Mouse (Mus musculus) liver, embryonic 14.5 days (tissue): ENCODE results near the gene Cyth4. TPM values are rescaled to one million over a fixed set of nuclear protein-coding genes. Genes with fewer than 3 reads are reported as not detected.

Experiments
- ATAC-seq: fragments of 200-750 bp; cut with Nextera tagmentation; 2 replicates; pipeline ENCODE4 v1.8.0; 2017; ENCODE audit warnings: moderate number of reproducible peaks, mild to moderate bottlenecking, moderate library complexity; ENCODE audit not compliant: insufficient read depth
- DNase-seq, 3 experiments: peaks; one replicate each; pipeline ENCODE4 v3.0.0-alpha.2; 2012 to 2013; ENCODE audit warnings: low read depth in 3 of 3, low spot score in 3 of 3
- H3K27ac ChIP-seq: fragments of 300-500 bp; sonication (generic); 2 replicates; pipeline ENCODE4 v1.5.1; 2014; ENCODE audit warnings: moderate library complexity, mild to moderate bottlenecking, control low read depth, inconsistent platforms
- H3K27me3 ChIP-seq: fragments of 300-500 bp; sonication (generic); 2 replicates; pipeline ENCODE4 v1.6.1; 2014; ENCODE audit warnings: mild to moderate bottlenecking, low read length, moderate library complexity; ENCODE audit not compliant: control insufficient read depth, insufficient read depth
- H3K36me3 ChIP-seq: fragments of 300-500 bp; sonication (generic); replicated peaks from 2 replicates; pipeline ENCODE4 v1.6.1; 2014; ENCODE audit warnings: low read depth; ENCODE audit not compliant: control insufficient read depth, insufficient read depth
- H3K4me1 ChIP-seq, 2 experiments: fragments of 200-500 bp in 1 of 2; fragments of 300-500 bp in 1 of 2; sonication (generic) in 1 of 2; replicated peaks; 2 replicates each; pipeline ENCODE4 v1.6.1; 2012 to 2014; ENCODE audit warnings: antibody characterized with exemption in 1 of 2, inconsistent platforms in 1 of 2, low read length in 1 of 2; ENCODE audit not compliant: control insufficient read depth in 2 of 2, insufficient read depth in 2 of 2
- H3K4me2 ChIP-seq: fragments of 300-500 bp; sonication (generic); 2 replicates; pipeline ENCODE4 v1.6.1; 2014; ENCODE audit warnings: low read depth, mild to moderate bottlenecking, control low read depth, moderate library complexity
- H3K4me3 ChIP-seq, 2 experiments: fragments of 200-500 bp in 1 of 2; fragments of 300-500 bp in 1 of 2; sonication (generic) in 1 of 2; 2 replicates each; pipeline ENCODE4 v1.5.1; 2012 to 2014; ENCODE audit warnings: low read depth in 2 of 2, low read length in 2 of 2, mild to moderate bottlenecking in 2 of 2, control low read depth in 1 of 2, inconsistent platforms in 1 of 2, moderate library complexity in 1 of 2; ENCODE audit not compliant: insufficient read depth in 1 of 2
- H3K9ac ChIP-seq: fragments of 300-500 bp; sonication (generic); replicated peaks from 2 replicates; pipeline ENCODE4 v1.6.1; 2014; ENCODE audit warnings: mild to moderate bottlenecking, control low read depth, moderate library complexity
- H3K9me3 ChIP-seq: fragments of 300-500 bp; sonication (generic); 2 replicates; pipeline ENCODE4 v1.6.1; 2016; ENCODE audit warnings: low read length, mixed read lengths; ENCODE audit not compliant: control insufficient read depth
- CTCF ChIP-seq: IDR thresholded peaks from 2 replicates; pipeline ENCODE4 v1.5.1; 2016; ENCODE audit warnings: antibody characterized with exemption, low read depth, control low read depth
- EP300 ChIP-seq: IDR thresholded peaks from 2 replicates; pipeline ENCODE4 v1.6.1; 2016; ENCODE audit warnings: antibody characterized with exemption, low read depth
- WGBS: fragments of 180-500 bp; shearing (Covaris S2); extraction: QIAGEN DNeasy Blood & Tissue Kit; methylation state at CpG from one replicate; pipeline ENCODE4 v1.1.7; 2014; ENCODE audit not compliant: insufficient replicate concordance; 5-methylcytosine and 5-hydroxymethylcytosine counted together
- polyA plus RNA-seq, 2 experiments: library from polyadenylated mRNA; depleted of rRNA in 1 of 2; stranded (reverse) in 1 of 2; unstranded in 1 of 2; fragments of >200 nt; fragmentation: Nextera tagmentation in 1 of 2; extraction: Ambion mirVana in 1 of 2; gene quantifications; 2 replicates each; pipeline versions ENCODE4 v1.2.1 to v1.2.3; 2012 to 2014

Cyth4 gene
- polyA plus RNA-seq, 2 experiments: 4.3 to 7.6 TPM

GRCm38 (mm10) chr15:78591680-78592451 lies 5.0 kb upstream of the Cyth4 start:
- TF ChIP-seq EP300: no peak
- TF ChIP-seq CTCF: no peak
- Histone ChIP-seq H3K27ac (no peak overlapping the region), H3K27me3 (no peaks in the 10 kb centered on the region), H3K9ac (no peak overlapping the region), H3K4me3 (no peak overlapping the region), H3K9me3 (no peaks in the 10 kb centered on the region), H3K36me3 (no peaks in the 10 kb centered on the region), H3K4me1 (peaks cover 0 to 12% of the 10 kb centered on the region in 2 experiments; a peak in 2 of 4 replicates), H3K4me2 (no peak overlapping the region)
- DNase-seq (peak in 1 of 3 experiments; percentile 40), ATAC-seq (no peak)
- WGBS: 41% methylated on average over 15 of the region's 15 CpGs

DNA sequence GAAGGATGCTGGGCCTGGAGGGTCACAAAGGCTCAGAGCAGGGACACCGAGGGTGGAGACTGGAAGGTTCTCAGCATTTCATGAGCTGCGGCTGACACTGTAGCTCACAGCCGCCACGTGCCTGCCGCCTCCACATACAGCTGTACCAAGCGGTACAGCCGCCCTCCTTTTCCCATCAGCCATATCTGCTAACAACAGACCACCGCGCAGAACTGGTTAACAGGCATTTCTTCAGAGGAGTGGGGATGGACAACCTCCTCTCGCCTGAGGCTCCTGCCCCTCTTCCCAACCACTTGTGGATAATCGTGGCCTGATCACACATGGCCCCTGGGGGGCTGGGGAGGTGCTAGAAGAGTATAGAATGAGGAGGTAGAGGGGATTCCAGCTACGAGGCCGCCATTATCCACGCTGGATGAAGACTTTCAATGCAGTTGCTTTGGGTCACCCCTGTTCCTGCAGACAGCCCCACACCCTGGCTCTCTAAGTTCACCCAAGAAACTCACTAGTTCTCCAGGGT lies 4.3 kb upstream of the Cyth4 start:
- 64% methylated on average over 14 of the region's 14 CpGs for WGBS

DNA sequence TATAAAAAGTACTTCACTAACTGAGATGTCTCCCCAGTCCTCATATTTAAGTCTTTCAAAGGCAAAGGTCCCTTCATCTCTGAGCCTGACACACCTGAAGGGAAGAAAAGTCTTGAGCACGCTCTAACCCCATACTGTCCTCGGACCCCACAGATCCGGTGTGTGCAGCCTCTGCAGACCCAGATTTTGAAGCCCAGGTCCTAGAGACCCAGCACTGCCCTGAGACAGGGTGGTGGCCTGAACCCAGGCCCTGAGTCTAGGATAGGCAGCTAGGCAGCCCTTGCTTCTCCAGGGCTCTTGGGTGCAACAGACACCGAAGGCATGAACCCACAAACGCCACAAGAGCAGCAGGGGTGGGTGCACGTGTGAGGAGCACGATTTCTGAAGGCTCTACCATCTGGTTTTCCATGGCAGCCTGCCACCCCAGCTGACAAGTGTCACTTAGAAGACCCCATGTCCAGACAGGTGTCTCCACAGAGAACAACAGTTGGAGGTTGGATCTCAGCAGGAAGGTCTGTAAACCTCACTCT lies 2.9 kb upstream of the Cyth4 start:
- DNase-seq (no peak), ATAC-seq (no peak)
- no peaks in the 10 kb centered on the region for H3K36me3 ChIP-seq
- 60% methylated on average over 7 of the region's 7 CpGs for WGBS
- H3K4me2 ChIP-seq: no peak overlapping the region
- H3K9me3 ChIP-seq: no peaks in the 10 kb centered on the region
- H3K9ac ChIP-seq: no peak overlapping the region
- H3K4me1 ChIP-seq: peaks cover 0 to 6% of the 10 kb centered on the region in 2 experiments; a peak in 2 of 4 replicates
- H3K4me3 ChIP-seq: no peak overlapping the region
- H3K27ac ChIP-seq: no peak overlapping the region
- no peak for TF ChIP-seq CTCF
- no peak for TF ChIP-seq EP300
- H3K27me3 ChIP-seq: no peaks in the 10 kb centered on the region

More for the DNA sequence above, 4.3 kb upstream of the Cyth4 start:
- H3K4me3 ChIP-seq: no peak overlapping the region
- H3K9me3 ChIP-seq: no peaks in the 10 kb centered on the region
- DNase-seq: no peak
- TF ChIP-seq CTCF (no peak), EP300 (no peak)
- H3K27me3 ChIP-seq: no peaks in the 10 kb centered on the region
- no peak overlapping the region for H3K27ac ChIP-seq
- no peak overlapping the region for H3K9ac ChIP-seq
- no peak for ATAC-seq
- H3K4me2 ChIP-seq: no peak overlapping the region
- no peaks in the 10 kb centered on the region for H3K36me3 ChIP-seq
- H3K4me1 ChIP-seq: peaks cover 0 to 12% of the 10 kb centered on the region in 2 experiments; a peak in 2 of 4 replicates

DNA sequence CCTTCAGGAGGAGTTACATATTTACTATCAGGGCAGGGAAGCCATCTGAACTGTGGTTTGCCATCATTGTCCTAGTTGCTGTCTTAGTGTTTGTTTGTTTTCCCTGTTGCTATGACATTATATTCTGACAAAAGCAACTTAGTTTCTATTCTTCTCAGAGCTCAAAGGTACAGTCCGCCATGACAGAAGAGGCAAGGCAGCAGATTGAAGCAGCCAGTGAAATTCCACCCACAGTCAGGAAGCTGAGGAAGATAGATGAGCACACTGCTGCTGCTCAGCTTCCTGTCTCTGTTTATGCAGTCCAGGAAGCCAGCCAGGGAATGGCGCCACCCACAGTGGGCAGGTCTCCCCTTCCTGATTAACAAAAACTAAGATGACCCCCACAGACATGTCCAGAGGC lies 2.0 kb upstream of the Cyth4 start:
- H3K4me3 ChIP-seq: no peak overlapping the region
- H3K9ac ChIP-seq: no peak overlapping the region
- H3K9me3 ChIP-seq: no peaks in the 10 kb centered on the region
- TF ChIP-seq EP300 (no peak), CTCF (no peak)
- peaks cover 0 to 3% of the 10 kb centered on the region in 2 experiments; a peak in 1 of 4 replicates for H3K4me1 ChIP-seq
- H3K27ac ChIP-seq: no peak overlapping the region
- ATAC-seq: no peak
- no peak overlapping the region for H3K4me2 ChIP-seq
- no peaks in the 10 kb centered on the region for H3K27me3 ChIP-seq
- no peak for DNase-seq
- H3K36me3 ChIP-seq: no peaks in the 10 kb centered on the region
- 74% methylated on average over 2 of the region's 2 CpGs for WGBS

DNA sequence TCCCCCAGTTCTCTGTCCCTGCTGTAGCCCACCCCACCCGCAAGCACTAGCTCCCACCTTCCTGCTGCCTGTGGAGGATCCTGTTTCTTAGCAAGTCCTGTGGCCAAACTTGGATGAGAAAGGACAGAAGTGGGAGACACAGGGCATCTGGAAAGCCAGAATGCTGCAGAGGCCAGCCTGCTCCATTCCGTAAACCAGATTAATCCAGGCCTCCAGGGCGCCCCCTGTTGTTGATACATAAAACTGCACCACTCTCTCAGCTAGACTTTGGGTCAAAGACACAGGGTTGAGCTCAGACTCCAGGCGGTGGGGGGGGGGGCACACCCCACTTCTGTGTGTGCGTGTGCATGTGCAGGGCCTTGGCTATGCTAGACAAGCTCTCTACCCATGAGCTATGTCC lies 1.4 kb upstream of the Cyth4 start:
- Histone ChIP-seq H3K4me3 (no peak overlapping the region), H3K9ac (no peak overlapping the region), H3K9me3 (no peaks in the 10 kb centered on the region), H3K27me3 (no peaks in the 10 kb centered on the region), H3K4me2 (no peak overlapping the region), H3K4me1 (peaks cover 0 to 3% of the 10 kb centered on the region in 2 experiments; a peak in 1 of 4 replicates), H3K36me3 (no peaks in the 10 kb centered on the region), H3K27ac (no peak overlapping the region)
- ATAC-seq (no peak), DNase-seq (no peak)
- TF ChIP-seq CTCF: peak; percentile 57
- no peak for TF ChIP-seq EP300
- 57% methylated on average over 5 of the region's 5 CpGs for WGBS
